Mouse (Mus musculus): ENCODE data around the gene Grid1. TPM values are rescaled to one million over a fixed set of nuclear protein-coding genes. Genes with fewer than 3 reads are reported as not detected.

The Grid1 gene
- polyA plus RNA-seq, 2 experiments = 0.04 TPM; not detected in 1

DNA sequence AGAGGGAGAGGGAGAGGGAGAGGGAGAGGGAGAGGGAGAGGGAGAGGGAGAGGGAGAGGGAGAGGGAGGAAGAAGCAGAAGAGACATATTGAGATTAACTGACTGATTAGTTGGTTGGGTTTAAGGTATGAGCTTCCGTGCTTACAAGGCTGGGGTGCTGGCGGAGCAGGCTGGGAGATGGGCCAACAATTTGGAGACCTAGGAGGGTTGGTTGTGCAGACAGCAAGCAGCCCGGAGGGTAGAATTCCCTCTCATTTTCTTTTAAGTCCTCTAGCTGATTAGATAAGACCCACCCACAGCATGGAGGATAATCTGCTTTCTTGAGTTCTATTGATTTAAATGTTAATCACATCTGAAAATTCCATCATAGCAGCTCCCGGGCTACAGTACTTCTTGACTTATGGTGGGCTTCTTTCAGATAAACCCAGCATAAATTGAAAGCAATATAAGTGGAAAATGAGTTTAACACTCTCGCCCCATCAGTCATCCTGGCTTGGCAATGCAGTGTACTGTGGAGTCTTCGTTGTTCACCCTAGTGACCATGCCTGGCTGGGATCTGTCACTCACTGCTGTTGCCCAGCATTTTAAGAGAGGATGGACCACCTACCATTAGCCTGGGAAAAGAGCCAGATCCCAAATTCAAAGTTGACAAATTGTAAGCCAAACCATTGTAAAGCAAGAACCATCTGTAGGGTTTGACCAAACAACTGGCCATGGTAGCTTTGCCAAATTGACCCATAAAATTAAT, 48.8 kb downstream of the Grid1 start:
- Histone ChIP-seq H3K9me3 (ENCODE audit: control insufficient read depth, low read length) (no peaks in the 10 kb centered on the region), H3K4me2 (ENCODE audit: low read depth) (no peak overlapping the region), H3K27ac (no peak overlapping the region), H3K9ac (replicated peaks) (no peak overlapping the region), H3K4me3 (ENCODE audit: insufficient read depth in 1 of 2, low read depth in 2 of 2, low read length in 2 of 2) (no peak overlapping the region), H3K27me3 (ENCODE audit: control insufficient read depth, insufficient read depth, low read length) (no peaks in the 10 kb centered on the region), H3K4me1 (replicated peaks; ENCODE audit: control insufficient read depth in 2 of 2, insufficient read depth in 2 of 2, low read length in 1 of 2) (no peaks in the 10 kb centered on the region), H3K36me3 (replicated peaks; ENCODE audit: control insufficient read depth, insufficient read depth, low read depth) (no peaks in the 10 kb centered on the region)
- no peak for TF ChIP-seq CTCF (IDR thresholded peaks at IDR 0.05; ENCODE audit: low read depth)
- TF ChIP-seq EP300 (IDR thresholded peaks at IDR 0.05; ENCODE audit: low read depth) = no peak
- DNase-seq (ENCODE audit: low read depth in 3 of 3, low spot score in 3 of 3) (no peak), ATAC-seq (ENCODE audit: insufficient read depth) (no peak)
- 53% methylated on average over 6 of the region's 6 CpGs for WGBS (ENCODE audit: insufficient replicate concordance)

DNA sequence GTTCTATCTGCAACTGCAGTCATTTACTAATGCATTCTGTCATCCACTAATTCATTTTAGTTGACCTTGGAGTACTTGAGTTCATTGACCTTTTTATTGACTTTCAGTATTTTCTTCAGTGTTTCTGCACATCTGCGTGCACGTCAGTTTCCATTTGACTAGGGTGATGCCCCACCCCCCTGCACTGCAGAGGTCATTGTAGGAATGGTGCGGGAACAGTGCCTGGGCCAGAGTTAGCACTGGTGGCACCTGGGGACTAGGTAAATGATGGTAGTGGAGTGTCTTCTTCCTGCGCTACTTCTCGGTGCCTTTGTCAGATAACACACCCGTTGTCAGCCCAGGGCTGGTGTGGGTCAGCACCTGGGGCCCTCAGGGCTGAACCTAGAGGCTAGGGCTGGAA, 60.1 kb downstream of the Grid1 start:
- DNase-seq (ENCODE audit: low read depth in 3 of 3, low spot score in 3 of 3) = no peak

DNA sequence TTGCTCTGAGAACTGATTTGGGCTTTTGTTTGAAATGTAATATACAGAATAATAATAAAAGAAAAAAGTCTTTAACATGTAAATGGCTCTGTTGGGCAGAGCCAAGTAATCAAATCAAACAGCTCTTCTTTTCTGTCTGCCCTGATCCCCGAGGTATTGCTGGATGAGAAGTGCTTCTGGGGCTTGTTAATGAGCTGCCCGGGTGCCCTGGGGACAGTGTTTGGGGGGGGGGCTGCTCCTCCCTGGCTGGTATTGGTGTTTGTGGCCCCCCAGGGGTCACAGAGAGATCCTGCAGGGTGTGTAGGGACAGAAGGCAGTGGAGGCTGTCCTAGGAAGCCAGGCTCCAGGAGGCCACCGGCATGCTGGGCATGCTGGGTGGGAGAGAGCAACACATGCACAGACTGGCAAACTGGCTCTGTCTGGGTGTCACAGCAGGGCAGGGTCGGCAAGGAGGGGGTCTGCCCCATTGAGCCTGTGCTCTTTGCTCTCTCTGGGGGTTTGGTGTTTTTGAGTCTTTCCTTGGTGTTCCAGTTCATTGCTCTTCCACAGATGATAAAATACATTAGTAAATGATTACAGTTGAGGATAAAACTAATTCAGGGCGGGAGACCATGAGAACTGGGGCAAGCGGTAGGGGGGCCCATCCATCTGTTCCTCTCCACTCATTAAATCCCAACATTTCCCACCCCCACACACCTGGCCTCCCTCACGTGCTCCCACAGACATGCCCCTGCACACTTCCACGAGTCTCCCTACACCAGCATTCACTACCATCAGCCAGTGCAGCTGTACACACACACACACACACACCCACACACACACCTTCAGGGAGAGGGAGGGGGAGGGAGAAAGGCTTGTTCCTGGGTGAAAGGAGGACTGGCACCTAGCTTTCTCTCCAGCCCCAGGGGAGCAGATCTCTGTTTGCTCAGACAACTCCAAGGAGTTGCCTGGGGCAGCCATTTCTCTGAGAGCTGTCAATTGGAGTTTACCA, 60.8 kb downstream of the Grid1 start:
- Histone ChIP-seq H3K36me3 (replicated peaks; ENCODE audit: control insufficient read depth, insufficient read depth, low read depth) (no peaks in the 10 kb centered on the region), H3K4me3 (ENCODE audit: insufficient read depth in 1 of 2, low read depth in 2 of 2, low read length in 2 of 2) (no peak overlapping the region), H3K9me3 (ENCODE audit: control insufficient read depth, low read length) (no peaks in the 10 kb centered on the region), H3K27ac (no peak overlapping the region), H3K4me1 (replicated peaks; ENCODE audit: control insufficient read depth in 2 of 2, insufficient read depth in 2 of 2, low read length in 1 of 2) (no peaks in the 10 kb centered on the region), H3K4me2 (ENCODE audit: low read depth) (no peak overlapping the region), H3K27me3 (ENCODE audit: control insufficient read depth, insufficient read depth, low read length) (no peaks in the 10 kb centered on the region), H3K9ac (replicated peaks) (no peak overlapping the region)
- no peak for TF ChIP-seq CTCF (IDR thresholded peaks at IDR 0.05; ENCODE audit: low read depth)
- no peak for TF ChIP-seq EP300 (IDR thresholded peaks at IDR 0.05; ENCODE audit: low read depth)
- ATAC-seq (ENCODE audit: insufficient read depth) (no peak), DNase-seq (ENCODE audit: low read depth in 3 of 3, low spot score in 3 of 3) (no peak)
- WGBS (ENCODE audit: insufficient replicate concordance) = 21% methylated on average over 8 of the region's 8 CpGs

More for the DNA sequence above, 60.1 kb downstream of the Grid1 start:
- Histone ChIP-seq H3K9ac (replicated peaks) (no peak overlapping the region), H3K4me3 (ENCODE audit: insufficient read depth in 1 of 2, low read depth in 2 of 2, low read length in 2 of 2) (no peak overlapping the region), H3K4me1 (replicated peaks; ENCODE audit: control insufficient read depth in 2 of 2, insufficient read depth in 2 of 2, low read length in 1 of 2) (no peaks in the 10 kb centered on the region), H3K27ac (no peak overlapping the region), H3K9me3 (ENCODE audit: control insufficient read depth, low read length) (no peaks in the 10 kb centered on the region), H3K36me3 (replicated peaks; ENCODE audit: control insufficient read depth, insufficient read depth, low read depth) (no peaks in the 10 kb centered on the region), H3K4me2 (ENCODE audit: low read depth) (no peak overlapping the region), H3K27me3 (ENCODE audit: control insufficient read depth, insufficient read depth, low read length) (no peaks in the 10 kb centered on the region)
- no peak for TF ChIP-seq CTCF (IDR thresholded peaks at IDR 0.05; ENCODE audit: low read depth)
- no peak for TF ChIP-seq EP300 (IDR thresholded peaks at IDR 0.05; ENCODE audit: low read depth)
- WGBS (ENCODE audit: insufficient replicate concordance) = 31% methylated on average over 6 of the region's 6 CpGs
- ATAC-seq (ENCODE audit: insufficient read depth) = no peak

DNA sequence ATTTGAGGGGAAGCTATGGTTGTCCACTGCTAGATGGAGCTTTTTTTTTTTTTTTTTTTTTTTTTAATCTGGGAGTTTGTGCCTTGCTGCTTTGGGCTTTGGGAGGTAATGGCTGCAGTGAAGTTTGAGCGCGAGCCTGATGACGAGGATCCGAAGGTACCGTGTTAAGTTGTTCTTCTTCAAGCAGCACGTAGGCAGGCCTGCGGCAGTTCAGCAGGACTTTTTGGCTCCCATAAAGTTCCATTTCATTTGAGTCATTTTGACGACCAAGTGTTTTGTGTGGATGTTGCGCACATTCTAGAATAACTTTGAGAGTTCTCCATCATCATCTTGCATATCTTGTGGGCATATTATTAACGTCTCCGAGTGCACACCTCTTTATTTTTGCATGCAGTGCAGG, 64.3 kb downstream of the Grid1 start:
- Histone ChIP-seq H3K4me2 (ENCODE audit: low read depth) (no peak overlapping the region), H3K4me1 (replicated peaks; ENCODE audit: control insufficient read depth in 2 of 2, insufficient read depth in 2 of 2, low read length in 1 of 2) (no peaks in the 10 kb centered on the region), H3K36me3 (replicated peaks; ENCODE audit: control insufficient read depth, insufficient read depth, low read depth) (no peaks in the 10 kb centered on the region), H3K9ac (replicated peaks) (no peak overlapping the region), H3K9me3 (ENCODE audit: control insufficient read depth, low read length) (no peaks in the 10 kb centered on the region), H3K27me3 (ENCODE audit: control insufficient read depth, insufficient read depth, low read length) (no peaks in the 10 kb centered on the region), H3K27ac (no peak overlapping the region), H3K4me3 (ENCODE audit: insufficient read depth in 1 of 2, low read depth in 2 of 2, low read length in 2 of 2) (no peak overlapping the region)
- WGBS (ENCODE audit: insufficient replicate concordance) = 70% methylated on average over 11 of the region's 11 CpGs
- DNase-seq (ENCODE audit: low read depth in 3 of 3, low spot score in 3 of 3) (no peak), ATAC-seq (ENCODE audit: insufficient read depth) (no peak)
- TF ChIP-seq EP300 (IDR thresholded peaks at IDR 0.05; ENCODE audit: low read depth) (no peak), CTCF (IDR thresholded peaks at IDR 0.05; ENCODE audit: low read depth) (no peak)

DNA sequence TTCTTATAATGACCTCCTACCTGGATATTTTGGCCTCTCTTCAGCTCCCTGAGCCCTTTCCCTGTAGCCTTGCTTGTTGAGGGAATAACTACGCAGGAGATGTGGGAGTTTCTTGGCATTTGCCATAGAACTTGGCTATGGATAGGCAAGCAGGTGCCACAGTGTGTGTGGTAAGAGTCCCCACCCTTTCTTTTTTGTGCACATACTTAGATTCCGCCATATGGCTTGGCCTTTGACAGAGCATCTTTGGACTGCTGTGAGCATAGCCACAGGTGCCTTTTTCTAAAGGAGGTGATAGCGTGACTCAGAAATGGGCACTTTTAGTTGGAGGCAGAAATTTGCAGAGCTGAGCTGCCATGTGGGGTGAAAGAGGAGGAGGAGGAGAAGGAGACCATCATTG, 64.7 kb downstream of the Grid1 start:
- Histone ChIP-seq H3K27me3 (ENCODE audit: control insufficient read depth, insufficient read depth, low read length) (no peaks in the 10 kb centered on the region), H3K36me3 (replicated peaks; ENCODE audit: control insufficient read depth, insufficient read depth, low read depth) (no peaks in the 10 kb centered on the region), H3K4me2 (ENCODE audit: low read depth) (no peak overlapping the region), H3K9me3 (ENCODE audit: control insufficient read depth, low read length) (no peaks in the 10 kb centered on the region), H3K4me3 (ENCODE audit: insufficient read depth in 1 of 2, low read depth in 2 of 2, low read length in 2 of 2) (no peak overlapping the region), H3K4me1 (replicated peaks; ENCODE audit: control insufficient read depth in 2 of 2, insufficient read depth in 2 of 2, low read length in 1 of 2) (no peaks in the 10 kb centered on the region), H3K9ac (replicated peaks) (no peak overlapping the region), H3K27ac (no peak overlapping the region)
- DNase-seq (ENCODE audit: low read depth in 3 of 3, low spot score in 3 of 3) (no peak), ATAC-seq (ENCODE audit: insufficient read depth) (no peak)
- WGBS (ENCODE audit: insufficient replicate concordance) = 66% methylated on average over 3 of the region's 3 CpGs
- TF ChIP-seq EP300 (IDR thresholded peaks at IDR 0.05; ENCODE audit: low read depth) (no peak), CTCF (IDR thresholded peaks at IDR 0.05; ENCODE audit: low read depth) (no peak)
